Mouse (Mus musculus) ES-CJ7 (cell line): ENCODE results near the gene 9430097D07Rik.

Source experiments
- DNase-seq: peaks from one replicate; pipeline ENCODE4 v3.0.0; 2011; ENCODE audit warnings: low read depth, low spot score

The 9430097D07Rik gene

DNA sequence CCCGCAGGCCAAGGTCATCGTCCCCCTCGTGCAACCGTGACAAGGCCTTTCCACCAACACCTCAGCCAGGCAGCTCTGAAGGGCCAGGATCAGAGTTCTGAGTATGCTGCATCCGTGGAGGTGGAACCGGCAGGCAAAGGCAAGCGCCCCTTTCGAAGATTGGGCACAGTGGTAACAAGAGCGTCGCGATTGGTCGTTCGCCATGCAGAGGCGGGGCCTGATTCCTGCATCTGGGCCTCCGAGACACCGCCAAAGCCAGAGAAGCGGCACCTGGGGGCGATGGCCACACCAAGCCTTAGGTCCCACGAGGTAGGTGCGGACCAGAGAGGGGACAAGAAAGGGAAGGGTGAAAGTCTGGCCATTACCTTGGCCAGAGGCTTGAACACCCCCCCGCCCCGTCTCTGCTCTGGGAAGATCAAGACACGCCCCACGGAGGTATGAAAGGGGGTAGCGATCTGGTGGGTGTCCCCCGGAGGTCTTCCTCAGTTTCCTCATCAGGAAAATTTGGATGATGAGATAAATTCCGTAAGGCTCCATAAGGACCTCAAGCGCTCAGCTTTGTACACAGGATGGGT is at the start of gene 9430097D07Rik:
Gene 9430097D07Rik, minus strand, starts transcription at position 99 of the 575 bp plus-strand sequence.
- peak; percentile 79 for DNase-seq

DNA sequence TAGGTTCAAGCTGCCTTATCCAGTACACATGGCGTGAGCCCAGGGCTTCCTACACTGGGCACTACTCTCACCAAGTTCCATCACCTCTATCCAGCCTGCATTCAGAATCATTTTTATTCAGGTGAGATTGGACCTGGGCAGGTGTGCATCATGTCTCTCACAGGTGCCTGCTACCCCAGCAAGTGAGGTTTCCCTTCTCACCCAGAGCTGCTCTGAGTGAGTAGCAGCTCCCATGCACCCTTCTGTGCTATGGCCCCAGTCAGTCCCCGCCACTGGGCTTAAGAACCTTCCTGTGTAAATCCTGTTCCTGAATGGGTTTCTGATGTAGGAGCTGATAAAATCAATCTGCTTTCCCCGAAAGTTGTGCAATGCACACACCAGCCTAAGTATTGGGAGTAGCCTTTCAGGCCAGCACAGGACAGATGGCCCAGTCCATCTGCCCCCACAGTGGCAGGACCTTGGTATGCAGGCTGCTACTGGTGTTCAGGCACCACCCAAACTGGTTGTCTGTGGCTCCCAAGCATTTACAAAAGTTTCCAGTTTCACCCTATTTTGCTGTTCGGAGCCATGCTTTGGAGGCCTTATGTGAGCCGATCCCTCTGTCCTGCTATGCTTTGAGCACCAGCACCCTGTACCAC is 48.7 kb upstream of the 9430097D07Rik start:
- DNase-seq: no peak

DNA sequence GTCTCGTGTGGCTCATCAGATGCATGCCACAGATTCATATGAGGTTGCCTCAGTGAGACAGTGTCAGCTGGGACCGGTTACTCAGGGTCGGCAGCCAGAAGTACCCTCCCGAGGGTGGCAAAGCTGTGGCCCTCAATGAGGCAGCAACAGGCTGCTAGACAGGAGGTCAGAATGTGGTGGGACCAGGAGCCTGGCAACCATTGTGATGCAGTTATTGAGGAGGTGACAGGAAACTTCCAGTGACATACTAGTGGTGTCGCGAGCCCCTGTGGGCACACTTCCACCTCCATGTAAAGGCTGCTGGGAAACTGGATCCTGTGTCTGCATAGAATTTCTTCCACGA is 46.0 kb upstream of the 9430097D07Rik start, which contains the start of gene Ak1:
Gene Ak1, plus strand, starts transcription at position 242 of the 343 bp plus-strand sequence.
- DNase-seq: no peak

DNA sequence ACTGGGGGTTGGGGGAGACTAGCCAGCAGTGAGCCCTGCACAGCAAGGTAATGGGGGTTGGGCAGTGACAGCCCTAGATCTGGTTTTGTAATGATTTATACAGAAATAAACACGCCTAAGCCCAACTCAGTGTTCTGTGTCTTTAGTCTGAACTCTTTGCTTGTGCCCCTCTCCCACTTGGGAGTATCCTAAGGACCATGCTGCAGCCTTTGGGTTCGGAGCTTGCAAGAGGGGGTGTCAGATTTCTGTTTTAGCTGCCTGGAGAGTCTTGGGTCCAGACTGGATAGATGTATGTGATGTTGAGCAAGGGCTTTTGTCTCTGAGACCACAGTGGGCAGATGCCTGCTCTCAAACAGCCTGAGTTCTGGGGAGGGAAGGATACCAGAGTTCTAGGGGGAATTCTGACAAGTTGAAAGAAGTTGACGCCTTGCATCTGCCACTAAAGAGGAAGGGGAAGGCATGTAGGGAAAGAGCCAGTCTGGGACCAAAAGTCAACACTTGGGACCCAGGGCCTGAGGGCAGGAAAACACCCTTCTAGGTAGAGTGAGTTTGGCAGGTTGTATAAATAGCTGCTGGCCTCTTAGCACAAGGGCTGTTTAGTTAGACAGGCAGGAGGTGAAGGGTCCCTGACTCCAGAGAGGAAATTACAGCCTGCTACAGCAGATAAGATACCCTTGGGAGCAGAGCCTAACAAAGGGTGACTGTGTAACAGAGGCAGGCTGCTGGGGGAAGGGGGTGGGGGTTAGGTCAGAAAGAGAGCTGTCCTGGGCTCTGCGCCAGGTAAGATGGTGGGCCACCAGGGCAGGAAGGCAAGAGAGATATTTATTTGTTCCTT is 45.4 kb upstream of the 9430097D07Rik start:
- no peak for DNase-seq

DNA sequence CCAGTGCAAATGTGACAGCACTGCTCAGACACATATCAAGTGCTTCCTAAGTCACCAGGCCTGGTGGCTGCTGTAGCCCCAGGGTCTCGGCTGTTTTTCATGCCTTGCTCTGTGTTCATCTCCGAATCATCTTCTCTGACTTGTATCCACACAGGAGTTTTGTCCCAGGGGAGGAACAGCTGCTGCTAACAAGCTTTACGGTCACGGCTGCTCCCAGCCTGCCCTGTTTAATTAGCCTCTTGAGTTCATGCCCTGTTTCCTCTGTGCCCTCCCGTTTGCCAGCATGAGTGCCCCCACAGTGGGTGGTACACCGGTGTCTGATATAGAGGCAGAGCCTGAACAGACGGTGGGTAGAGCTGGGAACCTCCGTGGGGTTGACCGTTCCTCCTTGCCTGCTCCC is 42.6 kb upstream of the 9430097D07Rik start:
- no peak for DNase-seq

DNA sequence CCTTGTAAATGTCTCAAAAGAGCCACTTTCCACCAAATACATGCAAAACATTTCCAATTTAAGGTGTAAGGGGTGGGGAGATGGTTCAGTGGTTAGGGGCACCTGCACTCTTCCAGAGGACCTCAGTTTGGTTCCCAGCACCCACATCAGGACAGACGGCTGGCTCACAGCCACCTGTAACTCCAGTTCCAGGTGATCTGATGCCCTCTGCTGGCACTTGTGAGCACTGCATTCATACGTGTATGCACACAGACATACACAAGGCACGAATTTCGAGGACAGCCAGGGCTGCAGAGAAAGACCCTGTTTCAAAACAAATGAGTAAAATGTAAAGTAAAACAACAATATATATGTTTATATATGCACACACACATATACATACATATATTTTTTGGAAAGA is 42.1 kb upstream of the 9430097D07Rik start:
- DNase-seq: peak; percentile 73

DNA sequence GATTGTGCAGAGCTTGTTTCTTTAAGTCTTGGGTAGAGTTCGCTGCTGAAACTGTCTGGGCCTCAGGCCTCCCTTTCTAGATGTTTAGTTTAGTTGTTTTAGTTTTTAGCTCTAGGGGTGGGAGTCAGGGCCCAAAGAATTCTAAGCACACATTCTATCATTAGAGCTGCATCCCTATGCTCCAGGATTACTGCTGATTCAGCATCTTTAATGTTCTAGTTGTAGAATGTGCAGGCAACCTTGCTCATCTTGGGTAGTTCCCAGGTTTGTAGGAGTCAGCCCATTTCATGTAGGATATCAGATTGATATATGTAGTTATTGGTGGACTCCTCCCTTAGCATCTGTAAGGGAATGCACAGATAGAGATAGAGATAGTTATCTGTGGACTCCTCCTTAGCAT is 41.6 kb upstream of the 9430097D07Rik start:
- DNase-seq: no peak

DNA sequence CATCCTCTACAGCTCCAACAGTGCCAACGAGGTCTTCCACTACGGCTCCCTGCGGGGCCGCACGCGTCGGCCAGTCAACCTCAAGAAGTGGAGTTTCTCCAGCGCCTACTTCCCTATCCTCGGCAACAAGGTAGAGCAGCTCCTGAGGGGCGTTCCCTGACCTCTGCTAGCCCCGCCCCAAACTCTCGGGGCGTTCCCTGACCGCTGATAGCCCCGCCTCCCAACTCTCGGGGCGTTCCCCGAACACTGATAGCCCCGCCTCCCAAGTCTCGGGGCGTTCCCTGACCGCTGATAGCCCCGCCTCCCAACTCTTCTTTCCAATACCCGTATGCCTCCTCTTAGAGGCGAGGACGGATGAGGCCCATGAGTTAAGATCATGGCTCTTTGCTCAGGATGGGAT is 36.8 kb upstream of the 9430097D07Rik start:
- DNase-seq: peak; percentile 91

DNA sequence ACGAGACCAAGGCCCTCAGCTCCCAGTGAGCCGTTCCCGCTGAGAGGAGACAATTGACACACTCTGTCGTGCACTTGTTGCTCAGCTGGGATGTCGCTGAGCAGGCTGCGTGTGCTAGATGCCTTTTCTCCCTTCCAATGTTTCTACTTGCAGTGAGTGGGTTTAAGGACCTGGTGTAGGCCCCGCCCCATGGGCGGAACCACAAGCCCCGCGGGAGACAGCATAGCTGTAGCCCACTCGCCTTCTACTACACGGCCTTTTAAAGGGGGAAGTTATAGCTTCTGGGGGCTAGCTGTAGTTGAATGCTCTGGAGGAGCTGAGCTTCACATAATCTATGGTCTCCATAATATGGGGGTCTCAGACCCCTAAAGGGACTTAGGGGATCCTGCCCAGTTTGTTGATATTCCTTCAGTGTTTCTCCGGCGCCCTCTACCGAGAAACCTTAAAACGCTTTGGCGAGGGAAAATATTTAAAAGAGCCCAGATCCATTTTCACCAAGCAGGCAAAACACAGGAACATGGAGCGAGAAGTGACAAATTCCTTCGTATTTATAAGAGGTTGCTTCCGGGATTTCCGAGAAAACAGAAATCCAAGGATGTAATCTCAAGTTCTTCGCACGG is 35.2 kb upstream of the 9430097D07Rik start:
- peak; percentile 57 for DNase-seq

DNA sequence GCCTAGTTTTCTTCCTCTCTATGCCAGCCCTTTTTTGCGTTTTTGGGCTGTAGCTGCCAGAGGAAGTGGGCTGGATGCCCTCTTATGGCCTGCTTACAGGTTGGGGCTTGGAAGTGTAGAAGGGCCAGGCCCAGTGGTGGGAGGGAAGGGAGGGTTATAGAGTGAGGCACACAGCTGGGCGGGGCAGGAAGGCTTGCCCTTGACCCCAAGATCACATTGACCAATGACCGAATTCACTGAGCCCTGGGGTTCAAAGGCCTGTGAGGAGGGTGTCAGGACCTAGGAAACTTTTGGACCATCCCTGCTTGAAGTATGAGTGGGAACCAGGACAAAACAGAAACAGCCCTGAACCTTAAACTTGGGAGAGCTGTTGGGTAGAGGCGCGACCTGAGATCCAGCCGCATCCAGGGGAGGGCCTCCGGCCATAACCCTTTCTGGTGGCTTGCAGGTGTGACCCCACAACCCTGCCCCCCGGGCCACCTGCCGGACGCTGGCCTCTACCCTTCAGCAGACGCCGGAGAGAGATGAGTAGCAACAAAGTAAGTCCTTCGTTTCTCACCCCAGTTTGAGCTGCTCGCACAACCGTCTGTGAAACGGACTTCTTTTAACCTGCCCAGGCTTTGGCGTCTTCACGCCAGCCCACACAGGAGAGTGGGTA is 33.4 kb upstream of the 9430097D07Rik start:
- DNase-seq: peak; percentile 60

DNA sequence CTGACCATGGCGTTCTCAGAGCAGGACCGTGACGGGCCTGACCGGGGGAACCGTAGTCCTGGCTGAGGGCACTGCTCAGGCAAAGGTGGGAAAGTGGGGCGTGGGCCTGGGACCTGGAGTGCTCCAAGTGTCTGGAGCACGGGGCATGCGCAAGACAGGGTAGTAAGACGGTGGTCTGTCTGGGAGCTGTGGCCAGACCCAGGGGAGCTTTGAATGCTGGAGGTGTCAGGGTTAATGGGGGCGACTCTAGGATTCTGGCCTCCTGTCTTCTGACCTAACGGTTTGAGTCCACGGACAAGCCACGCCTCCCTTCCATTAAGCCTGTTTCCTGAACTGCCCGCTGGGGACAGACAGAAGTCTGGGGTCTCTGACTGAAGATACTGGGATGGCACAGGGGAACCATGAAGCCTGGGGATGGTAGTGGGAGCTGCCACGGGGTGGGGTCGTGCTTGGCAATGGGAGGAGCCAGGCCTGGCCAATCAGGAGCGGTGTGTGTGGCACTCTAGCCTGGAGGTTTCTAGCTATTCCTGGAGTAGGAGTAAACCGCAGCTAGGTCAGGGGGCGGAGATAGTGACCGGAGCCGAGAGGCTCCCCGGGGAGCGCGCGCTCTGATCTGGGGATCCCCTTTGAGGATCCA is 32.8 kb upstream of the 9430097D07Rik start:
- DNase-seq: peak; percentile 79

DNA sequence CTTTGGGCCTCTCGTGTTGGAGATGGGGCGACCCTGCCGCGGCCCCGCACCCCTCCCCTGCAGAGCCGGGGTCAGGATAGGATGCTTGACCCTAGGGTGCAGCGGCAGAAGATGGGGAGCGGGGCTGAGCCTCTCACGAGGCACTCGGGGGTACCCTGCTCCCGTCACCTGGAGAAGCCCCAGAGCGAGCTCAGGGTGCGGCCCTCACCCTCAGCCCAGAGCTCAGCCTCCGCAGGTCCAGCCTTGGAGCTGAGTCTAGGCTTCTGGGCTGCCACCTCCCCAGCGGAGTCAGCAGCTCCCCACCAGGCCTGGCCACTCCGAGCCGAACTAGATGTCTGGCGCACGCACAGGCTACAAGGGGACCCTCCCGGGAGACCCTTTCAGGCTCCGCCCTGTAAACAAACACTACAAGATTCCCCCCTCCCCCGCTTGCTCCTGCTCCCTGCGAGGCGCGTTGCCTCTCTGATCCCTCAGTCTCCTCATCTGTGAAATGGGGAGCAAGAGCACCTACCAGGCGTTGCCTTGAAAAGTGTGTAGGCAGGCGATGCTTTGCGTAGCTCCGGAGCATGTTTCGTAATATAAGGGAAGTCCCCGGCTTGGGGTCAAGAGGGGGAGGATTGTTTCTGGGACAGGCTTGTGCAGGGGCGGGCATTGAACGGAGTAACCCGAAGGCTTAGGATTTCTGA is 31.9 kb upstream of the 9430097D07Rik start:
- DNase-seq: peak; percentile 59

DNA sequence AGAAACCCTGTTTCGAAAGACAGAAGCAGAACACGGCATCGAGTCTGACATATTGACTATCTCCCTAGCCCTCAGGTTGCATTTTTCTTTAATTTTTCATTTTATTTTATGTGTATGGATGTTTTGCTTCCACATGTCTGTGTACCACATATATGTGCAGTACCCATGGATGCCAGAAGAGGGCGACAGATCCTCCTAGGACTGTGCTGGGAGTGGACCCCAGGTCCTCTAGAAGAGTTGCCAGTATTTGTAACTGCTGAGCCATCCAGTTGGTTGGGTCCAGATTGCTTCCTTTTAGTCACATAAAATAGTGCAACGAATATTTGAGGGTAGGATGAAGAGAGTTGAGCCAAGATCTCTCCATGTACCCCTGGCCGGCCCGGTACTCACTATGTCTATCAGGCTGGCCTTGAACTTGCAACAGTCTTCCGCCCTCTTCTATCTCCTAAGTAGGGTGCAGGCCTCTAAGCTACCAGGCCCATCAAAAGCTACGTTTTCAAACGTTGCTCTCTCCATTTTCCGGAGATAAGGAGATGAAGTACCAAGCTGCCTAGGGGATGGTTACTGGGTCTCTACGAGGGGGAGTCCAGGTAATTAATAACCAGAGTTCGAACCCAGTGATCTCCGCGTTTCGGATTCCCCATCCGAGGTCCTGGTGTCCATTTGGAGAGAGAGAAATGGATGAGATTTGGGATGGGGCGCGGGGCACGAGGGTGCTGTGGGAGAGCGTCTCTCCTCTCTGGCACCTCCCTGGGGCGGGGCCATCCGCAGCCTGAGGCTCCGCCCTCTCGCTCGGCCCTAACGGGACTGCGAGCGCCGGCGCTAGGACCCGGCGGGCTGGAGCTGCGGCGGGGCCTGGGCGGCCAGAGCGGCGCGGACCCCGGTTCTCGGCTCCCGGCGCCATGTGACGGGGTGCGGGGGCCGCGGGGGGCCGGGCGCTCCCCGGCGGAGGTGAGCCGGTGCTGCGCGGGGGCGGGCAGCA is 31.0 kb upstream of the 9430097D07Rik start:
- DNase-seq: peak; percentile 83

DNA sequence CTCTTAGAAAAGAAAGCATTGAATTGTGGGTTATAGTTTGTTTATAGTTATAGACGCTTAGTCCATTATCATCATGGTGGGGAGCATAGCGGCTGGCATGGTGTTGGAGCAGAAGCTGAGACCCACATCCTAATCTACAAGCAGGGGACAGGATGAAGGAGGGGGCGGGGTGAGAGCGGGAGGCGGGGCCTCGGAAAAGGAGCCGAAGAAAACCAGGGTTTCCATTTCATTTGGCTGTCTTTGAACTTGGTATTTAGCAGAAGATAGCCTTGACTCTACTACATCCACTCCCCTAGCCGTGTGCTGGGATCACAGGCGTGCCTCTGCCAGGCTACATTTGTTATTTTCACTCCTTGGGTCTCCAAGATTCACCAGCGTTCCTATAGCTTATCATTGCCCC is 29.1 kb upstream of the 9430097D07Rik start:
- no peak for DNase-seq

DNA sequence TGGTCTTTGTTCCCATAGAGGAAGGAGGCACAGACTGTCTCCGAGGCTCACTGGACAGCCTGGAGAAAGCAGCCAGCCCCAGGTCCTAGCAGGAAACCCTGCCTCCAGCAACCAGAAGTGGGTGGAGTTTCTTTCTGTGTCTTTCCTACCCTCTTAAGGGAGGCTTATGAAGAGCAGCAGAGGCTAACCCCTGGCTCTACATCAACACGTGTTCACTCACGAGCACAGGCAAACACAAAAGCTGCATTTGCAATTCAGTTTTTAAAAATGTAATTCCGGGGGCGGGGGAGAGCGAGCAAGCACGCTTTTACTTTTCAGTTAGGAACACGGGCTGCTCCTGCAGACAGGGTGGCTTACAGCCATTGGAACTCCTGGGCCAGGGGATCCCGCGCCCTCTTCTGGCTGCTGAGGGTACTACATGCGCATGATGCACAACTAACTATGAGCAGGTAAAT is 27.1 kb upstream of the 9430097D07Rik start:
- DNase-seq: peak; percentile 90

DNA sequence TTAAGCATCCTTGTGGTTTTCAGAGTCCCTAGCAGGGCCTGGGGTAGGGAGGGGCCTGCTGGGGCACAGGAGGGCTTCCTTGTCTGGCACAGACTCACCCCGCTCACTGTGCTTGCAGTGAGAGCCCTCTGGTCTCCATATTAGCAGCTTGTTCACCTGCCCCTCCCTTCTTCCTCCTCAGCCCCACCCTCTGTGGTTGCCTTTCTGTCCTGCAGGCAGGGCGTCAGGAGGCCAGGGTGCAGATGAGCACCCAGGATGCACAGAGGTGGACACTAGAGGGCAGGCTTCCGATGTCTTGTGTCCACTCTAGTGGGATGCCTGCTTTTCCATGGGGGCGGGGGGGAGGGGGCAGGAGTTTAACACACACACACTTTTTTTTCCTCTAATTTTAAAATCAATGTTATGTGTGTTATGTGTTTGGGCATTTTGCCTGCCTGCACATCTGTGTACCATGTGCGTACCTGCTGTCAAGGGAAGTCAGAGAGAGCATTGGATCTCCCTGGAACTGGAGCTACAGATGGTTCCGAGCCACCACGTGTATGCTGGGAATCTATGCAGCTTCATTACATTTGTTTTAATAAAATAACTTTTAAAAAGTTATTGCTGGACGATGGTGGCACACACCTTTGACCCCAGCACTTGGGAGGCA is 26.1 kb upstream of the 9430097D07Rik start:
- DNase-seq: peak; percentile 74

DNA sequence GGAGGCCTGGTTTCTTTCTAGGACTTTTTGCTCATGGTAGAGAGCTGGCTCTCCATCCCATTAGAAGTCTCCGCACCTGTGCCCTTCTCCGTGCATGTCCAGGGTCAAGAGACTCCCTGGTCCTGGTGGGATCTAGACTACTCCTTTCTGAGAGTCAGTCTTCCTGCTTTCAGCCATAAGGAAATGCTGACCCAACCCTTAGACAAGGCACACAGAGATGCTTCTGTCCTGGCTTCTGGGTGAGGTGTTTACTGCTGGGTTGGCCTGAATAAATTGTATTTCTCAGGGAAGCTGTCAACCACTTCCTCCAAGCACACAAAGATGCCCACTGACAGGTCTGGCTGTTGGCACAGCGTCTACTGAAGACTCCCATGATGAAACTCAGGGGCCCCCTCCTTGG is 23.9 kb upstream of the 9430097D07Rik start, which contains the start of gene St6galnac6:
Gene St6galnac6, plus strand, starts transcription at position 301 of the 400 bp plus-strand sequence.
- no peak for DNase-seq

DNA sequence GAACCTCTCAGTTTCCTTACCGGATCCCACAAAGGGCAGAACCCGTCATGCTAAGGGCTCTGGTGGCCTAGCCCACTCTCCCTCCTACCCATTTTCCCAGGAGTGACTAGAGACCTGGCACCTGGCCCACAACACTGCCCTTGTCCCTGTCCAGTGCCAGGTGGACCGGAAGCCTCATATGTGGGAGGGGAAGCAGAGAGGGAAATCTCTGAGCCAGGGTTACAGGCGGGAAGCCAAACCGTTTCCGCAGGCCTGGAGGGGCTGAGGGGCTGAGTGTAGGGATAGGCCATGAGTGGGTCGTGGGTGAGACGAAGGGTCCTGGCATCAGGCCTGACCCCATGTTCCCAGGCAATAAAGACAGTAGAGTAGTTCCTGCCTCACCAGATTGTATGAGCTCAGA is 23.0 kb upstream of the 9430097D07Rik start:
- no peak for DNase-seq

DNA sequence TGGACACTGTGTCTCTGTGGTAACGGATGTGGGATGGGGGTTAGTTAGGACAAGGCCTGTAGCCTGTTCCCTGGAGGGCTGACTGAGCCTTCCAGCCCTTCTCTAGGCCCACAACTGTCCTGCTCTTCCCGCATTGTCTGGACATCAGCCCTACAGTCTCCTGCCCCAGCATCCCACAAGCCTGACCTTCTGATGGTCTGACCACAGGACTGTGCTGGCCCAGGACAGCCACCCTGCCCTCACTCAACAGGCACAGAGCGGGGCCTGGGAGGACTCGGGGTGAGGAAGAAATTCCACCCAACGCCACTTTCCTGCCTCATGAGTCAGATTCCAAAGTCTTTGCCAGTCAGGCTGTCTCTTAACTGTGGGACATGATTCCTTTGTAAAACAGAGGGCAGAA is 22.2 kb upstream of the 9430097D07Rik start:
- no peak for DNase-seq
